ENCODE assay signal across 8 mouse cellular contexts in the genomic region with DNA sequence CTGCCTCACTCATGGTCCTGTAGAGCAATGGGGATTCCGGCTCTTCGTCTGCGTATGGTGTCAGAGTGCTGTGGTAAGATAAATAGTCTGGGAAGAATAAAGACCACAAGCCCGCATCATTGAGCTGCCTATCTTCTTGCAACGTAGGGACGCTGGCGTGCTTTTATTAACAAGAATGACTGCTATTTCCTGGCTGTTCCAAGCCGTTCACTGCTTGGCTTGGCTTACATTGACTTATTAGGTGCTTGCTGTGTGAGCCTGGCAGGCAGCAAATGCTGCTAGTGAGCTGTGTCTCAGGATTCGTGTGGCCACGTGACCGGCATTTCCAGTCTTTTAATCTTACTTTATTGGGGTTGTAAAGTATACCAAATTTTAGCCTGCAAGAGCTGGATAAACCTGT. TPM values are rescaled to one million over a fixed set of nuclear protein-coding genes. Genes with fewer than 3 reads are reported as not detected.
DNase-seq lines count a peak whose midpoint lies in the region; ATAC-seq and TF ChIP-seq lines count a peak whose summit lies in the region.
"Had no signal": no experiment of that assay in that cellular context is flagged by ENCODE, and none has a peak within 500 bp of the region (broad histone marks: within the 10 kb centered on the region; RNA-seq: fewer than 3 reads in every experiment).

No protein-coding gene starts in this region.

- no peaks in the 10 kb centered on the region for H3K9me3 ChIP-seq in intestine, embryonic 16.5 days (ENCODE audit: control insufficient read depth, low read length)
- no peaks in the 10 kb centered on the region for H3K9me3 ChIP-seq in forebrain, embryonic 14.5 days (replicated peaks; ENCODE audit: control insufficient read depth, low read length)

- WGBS in intestine, embryonic 16.5 days = 25% methylated on average over 11 of the region's 11 CpGs
- 87% methylated on average over 11 of the region's 11 CpGs for WGBS in forebrain, embryonic 14.5 days
- WGBS in thymus, adult 2 months = 84% methylated on average over 11 of the region's 11 CpGs

- no peaks in the 10 kb centered on the region for H3K36me3 ChIP-seq in intestine, embryonic 16.5 days (ENCODE audit: control insufficient read depth, insufficient read depth, low read length)
- no peaks in the 10 kb centered on the region for H3K36me3 ChIP-seq in forebrain, embryonic 14.5 days (ENCODE audit: control insufficient read depth, insufficient read depth, low read length)
- H3K36me3 ChIP-seq in thymus, adult 2 months (ENCODE audit: control insufficient read depth, insufficient read depth, low read length) = no peaks in the 10 kb centered on the region

- TF ChIP-seq POLR2A in embryonic fibroblast, embryonic 13.5 days (IDR thresholded peaks at IDR 0.05; ENCODE audit: low read depth, low read length) = peak; percentile 17; the same call in 1 of the 2 replicates
- no peak for TF ChIP-seq POLR2A in thymus, adult 2 months (IDR thresholded peaks at IDR 0.05; ENCODE audit: control insufficient read depth, extremely low read depth, insufficient read depth, low read length, poor library complexity)

- ATAC-seq in intestine, embryonic 16.5 days = peak; percentile 64
- ATAC-seq in forebrain, embryonic 14.5 days = no peak

- DNase-seq in kidney, postnatal 14 days = peak; percentile 42
- no peak for DNase-seq in kidney, adult 9 months
- peak; percentile 23 for DNase-seq in lung, postnatal 14 days
- DNase-seq in forebrain, embryonic 14.5 days (ENCODE audit: low spot score) = no peak
- DNase-seq in thymus, adult 2 months = no peak

- TF ChIP-seq CTCF in embryonic fibroblast, embryonic 13.5 days (IDR thresholded peaks at IDR 0.05; ENCODE audit: borderline replicate concordance, insufficient read depth, low read length) = no peak
- TF ChIP-seq CTCF in thymus, adult 2 months (IDR thresholded peaks at IDR 0.05; ENCODE audit: borderline replicate concordance, control insufficient read depth, extremely low read depth, insufficient read depth, low read length, poor library complexity) = no peak

- H3K4me2 ChIP-seq in intestine, embryonic 16.5 days (ENCODE audit: low read depth, low read length) = no peak overlapping the region
- no peak overlapping the region for H3K4me2 ChIP-seq in forebrain, embryonic 14.5 days (ENCODE audit: low read length)

- H3K27me3 ChIP-seq in intestine, embryonic 16.5 days (replicated peaks; ENCODE audit: control insufficient read depth, insufficient read depth, low read length) = no peaks in the 10 kb centered on the region
- no peaks in the 10 kb centered on the region for H3K27me3 ChIP-seq in forebrain, embryonic 14.5 days (replicated peaks; ENCODE audit: control insufficient read depth, insufficient read depth, low read length)
- H3K27me3 ChIP-seq in thymus, adult 2 months (ENCODE audit: control insufficient read depth, insufficient read depth, low read length) = no peaks in the 10 kb centered on the region

- H3K4me1 ChIP-seq in embryonic fibroblast, embryonic 13.5 days (ENCODE audit: control insufficient read depth, insufficient read depth, low read length) = peaks cover 28% of the 10 kb centered on the region; the same call in 1 of the 2 replicates
- H3K4me1 ChIP-seq in intestine, embryonic 16.5 days (ENCODE audit: control insufficient read depth, insufficient read depth, low read length) = peaks cover 18% of the 10 kb centered on the region
- H3K4me1 ChIP-seq in forebrain, embryonic 14.5 days (ENCODE audit: control insufficient read depth, insufficient read depth, low read length) = no peaks in the 10 kb centered on the region
- H3K4me1 ChIP-seq in thymus, adult 2 months (replicated peaks; ENCODE audit: control insufficient read depth, insufficient read depth, low read length) = no peaks in the 10 kb centered on the region

- H3K27ac ChIP-seq in embryonic fibroblast, embryonic 13.5 days (ENCODE audit: insufficient read depth, low read length) = peak overlapping the region; percentile 92
- no peak overlapping the region for H3K27ac ChIP-seq in intestine, embryonic 16.5 days (ENCODE audit: low read length)
- no peak overlapping the region for H3K27ac ChIP-seq in forebrain, embryonic 14.5 days (ENCODE audit: low read depth, low read length)
- no peak overlapping the region for H3K27ac ChIP-seq in thymus, adult 2 months (ENCODE audit: control insufficient read depth, insufficient read depth, low read length)

- H3K9ac ChIP-seq in intestine, embryonic 16.5 days (ENCODE audit: low read depth, low read length) = no peak overlapping the region
- H3K9ac ChIP-seq in forebrain, embryonic 14.5 days (ENCODE audit: low read length) = no peak overlapping the region

- H3K4me3 ChIP-seq in embryonic fibroblast, embryonic 13.5 days (ENCODE audit: insufficient read depth, low read length) = no peak overlapping the region
- no peak overlapping the region for H3K4me3 ChIP-seq in intestine, embryonic 16.5 days (ENCODE audit: low read length)
- H3K4me3 ChIP-seq in forebrain, embryonic 14.5 days (ENCODE audit: low read depth, low read length) = no peak overlapping the region
- H3K4me3 ChIP-seq in thymus, adult 2 months (ENCODE audit: control insufficient read depth, insufficient read depth, low read length) = no peak overlapping the region

RNA-seq across cellular contexts. Expression of a gene that starts 31.6 kb away (rescaled TPM):
- 4.6 and 6.7 TPM in 2 replicates for polyA plus RNA-seq in embryonic fibroblast, embryonic 13.5 days (2011; ENCODE audit: insufficient read length, low read depth, missing spikeins)
- polyA plus RNA-seq in intestine, embryonic 16.5 days (2015; fragmentation: Nextera tagmentation; extraction: Ambion mirVana) = 37.9 and 43.5 TPM in 2 replicates
- polyA plus RNA-seq in forebrain, embryonic 14.5 days (2014; fragmentation: Nextera tagmentation; extraction: Ambion mirVana) = 0.74 and 1.1 TPM in 2 replicates
- 1.1 and 2.0 TPM in 2 replicates for polyA plus RNA-seq in thymus, adult 2 months (2012; rRNA removed)

RNA-seq across cellular contexts. Expression of a gene that starts 48.0 kb away (rescaled TPM):
- polyA plus RNA-seq in embryonic fibroblast, embryonic 13.5 days (2011; ENCODE audit: insufficient read length, low read depth, missing spikeins) = not detected in 2 replicates
- polyA plus RNA-seq in intestine, embryonic 16.5 days (2015; fragmentation: Nextera tagmentation; extraction: Ambion mirVana) = 0.10 and 0.11 TPM in 2 replicates
- polyA plus RNA-seq in forebrain, embryonic 14.5 days (2014; fragmentation: Nextera tagmentation; extraction: Ambion mirVana) = not detected in 2 replicates
- polyA plus RNA-seq in thymus, adult 2 months (2012; rRNA removed) = 0.08 TPM in 1 of 2 replicates, not detected in the other
- polyA plus RNA-seq: spleen, adult 2 months had no signal

Comparison
In these comparisons a context has a peak if more than half of its experiments do, and no peak if none do; other contexts are left out.
1. DNase-seq: peak in kidney, postnatal 14 days (single experiment) and lung, postnatal 14 days (single experiment); none in kidney, adult 9 months (single experiment), forebrain, embryonic 14.5 days (single experiment) and thymus, adult 2 months (single experiment).